Mouse (Mus musculus): ENCODE data around the gene Dclk2.
A peak's percentile ranks its signal among the peaks of the same experiment; 100 is the strongest.

Dclk2 gene

GRCm38 (mm10) chr3:86797871-86798460 lies 122.7 kb downstream of the Dclk2 start:
- peak; percentile 77 for DNase-seq (ENCODE audit: inconsistent ontology term)

GRCm38 (mm10) chr3:86796716-86797115 lies 123.9 kb downstream of the Dclk2 start:
- DNase-seq (ENCODE audit: inconsistent ontology term), result no peak

- DNase-seq (ENCODE audit: inconsistent ontology term), result peak; percentile 77
Observed at GRCm38 (mm10) chr3:86793720-86794191, 126.9 kb downstream of the Dclk2 start.

- peak; percentile 61 for DNase-seq (ENCODE audit: inconsistent ontology term)
Observed at GRCm38 (mm10) chr3:86793264-86793663, 127.4 kb downstream of the Dclk2 start.

GRCm38 (mm10) chr3:86789752-86790151 lies 130.9 kb downstream of the Dclk2 start:
- DNase-seq (ENCODE audit: inconsistent ontology term), result peak; percentile 42

- peak; percentile 72 for DNase-seq (ENCODE audit: inconsistent ontology term)
Observed at GRCm38 (mm10) chr3:86788711-86789110, 131.9 kb downstream of the Dclk2 start.

- peak; percentile 41 for DNase-seq (ENCODE audit: inconsistent ontology term)
Observed at GRCm38 (mm10) chr3:86787423-86788123, 133.1 kb downstream of the Dclk2 start.

- DNase-seq (ENCODE audit: inconsistent ontology term), result peak; percentile 91
Observed at GRCm38 (mm10) chr3:86786845-86787351, 133.8 kb downstream of the Dclk2 start.

GRCm38 (mm10) chr3:86786280-86786679 lies 134.4 kb downstream of the Dclk2 start:
- no peak for DNase-seq (ENCODE audit: inconsistent ontology term)

- no peak for DNase-seq (ENCODE audit: inconsistent ontology term)
Observed at GRCm38 (mm10) chr3:86784930-86785329, 135.7 kb downstream of the Dclk2 start.

- DNase-seq (ENCODE audit: inconsistent ontology term), result no peak
Observed at GRCm38 (mm10) chr3:86784051-86784450, 136.6 kb downstream of the Dclk2 start.

- no peak for DNase-seq (ENCODE audit: inconsistent ontology term)
Observed at GRCm38 (mm10) chr3:86779704-86780103, 140.9 kb downstream of the Dclk2 start.

GRCm38 (mm10) chr3:86775444-86775828 lies 145.2 kb downstream of the Dclk2 start:
- DNase-seq (ENCODE audit: inconsistent ontology term), result no peak

- DNase-seq (ENCODE audit: inconsistent ontology term), result peak; percentile 76
Observed at GRCm38 (mm10) chr3:86774566-86775443, 145.8 kb downstream of the Dclk2 start.

GRCm38 (mm10) chr3:86768969-86769368 lies 151.7 kb downstream of the Dclk2 start:
- DNase-seq (ENCODE audit: inconsistent ontology term), result no peak

GRCm38 (mm10) chr3:86768553-86768952 lies 152.1 kb downstream of the Dclk2 start:
- DNase-seq (ENCODE audit: inconsistent ontology term), result no peak

- no peak for DNase-seq (ENCODE audit: inconsistent ontology term)
Observed at GRCm38 (mm10) chr3:86762456-86762855, 158.2 kb downstream of the Dclk2 start.

- DNase-seq (ENCODE audit: inconsistent ontology term), result no peak
Observed at GRCm38 (mm10) chr3:86762036-86762415, 158.6 kb downstream of the Dclk2 start.

GRCm38 (mm10) chr3:86761095-86762035 lies 159.3 kb downstream of the Dclk2 start:
- peak; percentile 72 for DNase-seq (ENCODE audit: inconsistent ontology term)

- DNase-seq (ENCODE audit: inconsistent ontology term), result peak; percentile 57
Observed at GRCm38 (mm10) chr3:86760474-86760873, 160.2 kb downstream of the Dclk2 start.

GRCm38 (mm10) chr3:86759834-86760233 lies 160.8 kb downstream of the Dclk2 start:
- no peak for DNase-seq (ENCODE audit: inconsistent ontology term)

Data from Muller cell, postnatal 12 days (primary cell).